Mouse (Mus musculus) kidney, postnatal 4 days (tissue): ENCODE measurements at regions not wholly inside any gene's neighbourhood (a gene's known extent, or its start where the extent isn't known, plus 50 kb on each side); places are given as distances from the start of the nearest gene placed in this dataset.
A peak's percentile ranks its signal among the peaks of the same experiment; 100 is the strongest.

Experiments used
- DNase-seq, 2 experiments: peaks; one replicate each; pipeline ENCODE4 v3.0.0; 2021; ENCODE audit warnings: mixed read lengths in 2 of 2

- no peak for DNase-seq
These were observed 63.6 kb downstream of the Cd2 start for GRCm38 (mm10) chr3:101224091-101224490.

GRCm38 (mm10) chr3:101219897-101220296, 67.8 kb downstream of the Cd2 start:
- no peak for DNase-seq

GRCm38 (mm10) chr3:101216711-101217110, 71.0 kb downstream of the Cd2 start:
- DNase-seq = no peak

GRCm38 (mm10) chr3:101213212-101213562, 74.6 kb downstream of the Cd2 start:
- DNase-seq = no peak

- DNase-seq = peak; percentile 26 to 51
These were observed 75.1 kb downstream of the Cd2 start for GRCm38 (mm10) chr3:101212403-101213211.

GRCm38 (mm10) chr3:101211936-101212335, 75.8 kb downstream of the Cd2 start:
- peak; percentile 64 to 75 for DNase-seq

GRCm38 (mm10) chr3:101209546-101209945, 78.2 kb downstream of the Cd2 start:
- DNase-seq = no peak

- no peak for DNase-seq
These were observed 79.0 kb downstream of the Cd2 start for GRCm38 (mm10) chr3:101208751-101209150.

GRCm38 (mm10) chr3:101206172-101206571, 81.6 kb downstream of the Cd2 start:
- DNase-seq = peak; percentile 50 to 52

GRCm38 (mm10) chr3:101194725-101195124, 84.6 kb upstream of the Ptgfrn start:
- DNase-seq = no peak

- DNase-seq = no peak
These were observed 84.2 kb upstream of the Ptgfrn start for GRCm38 (mm10) chr3:101194319-101194718.

GRCm38 (mm10) chr3:101191298-101191986, 81.4 kb upstream of the Ptgfrn start:
- no peak for DNase-seq

- DNase-seq = no peak
These were observed 71.9 kb upstream of the Ptgfrn start for GRCm38 (mm10) chr3:101181958-101182357.

GRCm38 (mm10) chr3:101173954-101174353, 63.9 kb upstream of the Ptgfrn start:
- DNase-seq = no peak

- peak in 1 of 2 experiments; percentile 11 for DNase-seq
These were observed 60.2 kb upstream of the Ptgfrn start for GRCm38 (mm10) chr3:101170037-101171019.

GRCm38 (mm10) chr3:101167026-101167425, 56.9 kb upstream of the Ptgfrn start:
- DNase-seq = no peak

- no peak for DNase-seq
These were observed 56.5 kb upstream of the Ptgfrn start for GRCm38 (mm10) chr3:101166580-101166979.

- DNase-seq = no peak
These were observed 55.2 kb upstream of the Ptgfrn start for GRCm38 (mm10) chr3:101165261-101165660.

- no peak for DNase-seq
These were observed 54.7 kb upstream of the Ptgfrn start for GRCm38 (mm10) chr3:101164771-101165170.

GRCm38 (mm10) chr3:101163991-101164434, 53.9 kb upstream of the Ptgfrn start:
- no peak for DNase-seq

- DNase-seq = no peak
These were observed 53.3 kb upstream of the Ptgfrn start for GRCm38 (mm10) chr3:101163160-101163990.
